30 mouse cellular contexts compared by ENCODE assay signal in genomic region chr10:60376704-60377103, GRCm38 (mm10). TPM values are rescaled to one million over a fixed set of nuclear protein-coding genes. Genes with fewer than 3 reads are reported as not detected.
DNase-seq lines count a peak whose midpoint lies in the region; ATAC-seq and TF ChIP-seq lines count a peak whose summit lies in the region.
"Had no signal": no experiment of that assay in that cellular context is flagged by ENCODE, and none has a peak within 500 bp of the region (broad histone marks: within the 10 kb centered on the region; RNA-seq: fewer than 3 reads in every experiment).

No protein-coding gene starts in this region.

- TF ChIP-seq CTCF in intestine, postnatal 0 days (IDR thresholded peaks at IDR 0.05; ENCODE audit: low read depth): no peak

- H3K4me3 ChIP-seq in embryonic facial prominence, embryonic 13.5 days: no peak overlapping the region
- H3K4me3 ChIP-seq in embryonic facial prominence, embryonic 10.5 days: no peak overlapping the region
- H3K4me3 ChIP-seq in kidney, embryonic 14.5 days (ENCODE audit: low read length): no peak overlapping the region
- H3K4me3 ChIP-seq in intestine, postnatal 0 days (ENCODE audit: low read depth, low read length): no peak overlapping the region
- H3K4me3 ChIP-seq: embryonic facial prominence, embryonic 12.5 days; erythroblast, embryonic 14.5 days; forebrain, embryonic 12.5 days; forebrain, embryonic 15.5 days; heart, embryonic 13.5 days; hindbrain, embryonic 12.5 days; hindbrain, embryonic 15.5 days had no signal

- no peak overlapping the region for H3K27ac ChIP-seq in embryonic facial prominence, embryonic 13.5 days
- H3K27ac ChIP-seq in embryonic facial prominence, embryonic 10.5 days (replicated peaks): no peak overlapping the region
- no peak overlapping the region for H3K27ac ChIP-seq in kidney, embryonic 14.5 days (ENCODE audit: low read depth, low read length)
- H3K27ac ChIP-seq in intestine, postnatal 0 days (ENCODE audit: low read depth, low read length): no peak overlapping the region
- H3K27ac ChIP-seq: embryonic facial prominence, embryonic 12.5 days; forebrain, embryonic 12.5 days; forebrain, embryonic 15.5 days; heart, embryonic 13.5 days; hindbrain, embryonic 12.5 days; hindbrain, embryonic 15.5 days had no signal

- no peak for DNase-seq in embryonic facial prominence, embryonic 10.5 days (ENCODE audit: low spot score)
- DNase-seq in kidney, adult 9 months: no peak
- DNase-seq: adrenal gland, adult 2 months; adrenal gland, postnatal 14 days; cerebellum, adult 11-12 months; cerebellum, adult 8-10 months; cerebellum, postnatal 36 days; gastrocnemius, postnatal 25 days; kidney, adult 2 months had no signal

- no peaks in the 10 kb centered on the region for H3K36me3 ChIP-seq in embryonic facial prominence, embryonic 13.5 days
- H3K36me3 ChIP-seq in embryonic facial prominence, embryonic 10.5 days (replicated peaks): no peaks in the 10 kb centered on the region
- no peaks in the 10 kb centered on the region for H3K36me3 ChIP-seq in kidney, embryonic 14.5 days (ENCODE audit: control insufficient read depth, insufficient read depth, low read length)
- H3K36me3 ChIP-seq in intestine, postnatal 0 days (ENCODE audit: control insufficient read depth, insufficient read depth): no peaks in the 10 kb centered on the region
- H3K36me3 ChIP-seq: embryonic facial prominence, embryonic 12.5 days; forebrain, embryonic 12.5 days; forebrain, embryonic 15.5 days; heart, embryonic 13.5 days; hindbrain, embryonic 12.5 days; hindbrain, embryonic 15.5 days had no signal

- H3K9ac ChIP-seq in embryonic facial prominence, embryonic 13.5 days: no peak overlapping the region
- no peak overlapping the region for H3K9ac ChIP-seq in kidney, embryonic 14.5 days (ENCODE audit: low read depth, low read length)
- H3K9ac ChIP-seq in intestine, postnatal 0 days (ENCODE audit: low read depth, low read length): no peak overlapping the region
- H3K9ac ChIP-seq: embryonic facial prominence, embryonic 12.5 days; forebrain, embryonic 12.5 days; forebrain, embryonic 15.5 days; heart, embryonic 13.5 days; hindbrain, embryonic 12.5 days; hindbrain, embryonic 15.5 days had no signal

- no peaks in the 10 kb centered on the region for H3K27me3 ChIP-seq in embryonic facial prominence, embryonic 13.5 days
- H3K27me3 ChIP-seq in embryonic facial prominence, embryonic 10.5 days (replicated peaks; ENCODE audit: low read depth, poor library complexity, severe bottlenecking): no peaks in the 10 kb centered on the region
- H3K27me3 ChIP-seq in kidney, embryonic 14.5 days (ENCODE audit: control insufficient read depth, insufficient read depth, low read length): no peaks in the 10 kb centered on the region
- H3K27me3 ChIP-seq in intestine, postnatal 0 days (replicated peaks; ENCODE audit: control insufficient read depth, insufficient read depth, low read length): no peaks in the 10 kb centered on the region
- H3K27me3 ChIP-seq: embryonic facial prominence, embryonic 12.5 days; forebrain, embryonic 12.5 days; forebrain, embryonic 15.5 days; heart, embryonic 13.5 days; hindbrain, embryonic 12.5 days; hindbrain, embryonic 15.5 days had no signal

- no peak overlapping the region for H3K4me2 ChIP-seq in embryonic facial prominence, embryonic 13.5 days
- H3K4me2 ChIP-seq in kidney, embryonic 14.5 days (replicated peaks; ENCODE audit: low read depth, low read length): no peak overlapping the region
- H3K4me2 ChIP-seq in intestine, postnatal 0 days (replicated peaks; ENCODE audit: low read depth): no peak overlapping the region
- H3K4me2 ChIP-seq: embryonic facial prominence, embryonic 12.5 days; forebrain, embryonic 12.5 days; forebrain, embryonic 15.5 days; heart, embryonic 13.5 days; hindbrain, embryonic 12.5 days; hindbrain, embryonic 15.5 days had no signal

- ATAC-seq in embryonic facial prominence, embryonic 13.5 days (ENCODE audit: insufficient number of reproducible peaks, insufficient read depth, low FRiP score, low TSS enrichment, low read depth): peak; percentile 38; the same call in 1 of the 2 replicates
- 0 out of 2 replicates have a peak, but pooled peaks have one; percentile 28 for ATAC-seq in kidney, embryonic 14.5 days (ENCODE audit: low FRiP score, low TSS enrichment)
- ATAC-seq in common myeloid progenitor, adult 5-6 weeks (replicated peaks; ENCODE audit: low read depth, poor library complexity, severe bottlenecking): 0 out of 2 replicates have a peak, but pooled peaks have one; percentile 3
- ATAC-seq in granulocyte monocyte progenitor cell, adult 5-6 weeks (replicated peaks; ENCODE audit: poor library complexity, severe bottlenecking): peak; percentile 13; the same call in 1 of the 2 replicates
- no peak for ATAC-seq in intestine, postnatal 0 days
- ATAC-seq: CD4-positive, CD25-positive, alpha-beta regulatory T cell, adult 4 months; forebrain, embryonic 15.5 days; inflammation-experienced regulatory T-cells, adult 6 months; intestine, embryonic 16.5 days had no signal

- WGBS in embryonic facial prominence, embryonic 13.5 days: 88% methylated on average over 16 of the region's 16 CpGs
- 91% methylated on average over 16 of the region's 16 CpGs for WGBS in embryonic facial prominence, embryonic 10.5 days
- 91% methylated on average over 16 of the region's 16 CpGs for WGBS in kidney, embryonic 14.5 days
- 91% methylated on average over 16 of the region's 16 CpGs for WGBS in intestine, postnatal 0 days

- H3K4me1 ChIP-seq in embryonic facial prominence, embryonic 13.5 days: peaks cover 21% of the 10 kb centered on the region
- peaks cover 47% of the 10 kb centered on the region for H3K4me1 ChIP-seq in embryonic facial prominence, embryonic 10.5 days
- H3K4me1 ChIP-seq in kidney, embryonic 14.5 days (ENCODE audit: control insufficient read depth, insufficient read depth, low read length): 0 out of 2 replicates have a peak, but pooled peaks cover 6% of the 10 kb centered on the region
- H3K4me1 ChIP-seq in intestine, postnatal 0 days (replicated peaks; ENCODE audit: control insufficient read depth, insufficient read depth, low read length): no peaks in the 10 kb centered on the region
- H3K4me1 ChIP-seq: forebrain, embryonic 15.5 days; hindbrain, embryonic 15.5 days had no signal

- H3K9me3 ChIP-seq in embryonic facial prominence, embryonic 13.5 days: no peaks in the 10 kb centered on the region
- no peaks in the 10 kb centered on the region for H3K9me3 ChIP-seq in embryonic facial prominence, embryonic 10.5 days
- no peaks in the 10 kb centered on the region for H3K9me3 ChIP-seq in kidney, embryonic 14.5 days (ENCODE audit: control insufficient read depth, low read length)
- H3K9me3 ChIP-seq in intestine, postnatal 0 days (ENCODE audit: control insufficient read depth): no peaks in the 10 kb centered on the region
- H3K9me3 ChIP-seq: embryonic facial prominence, embryonic 12.5 days; forebrain, embryonic 12.5 days; forebrain, embryonic 15.5 days; heart, embryonic 13.5 days; hindbrain, embryonic 12.5 days; hindbrain, embryonic 15.5 days had no signal

RNA-seq across cellular contexts. Expression of gene Gm17455, which starts 22.8 kb away (rescaled TPM):
- polyA plus RNA-seq in embryonic facial prominence, embryonic 13.5 days (2015; fragmentation: Nextera tagmentation; extraction: Ambion mirVana): 1.9 and 2.0 TPM in 2 replicates
- 0.96 and 2.6 TPM in 2 replicates for polyA plus RNA-seq in embryonic facial prominence, embryonic 10.5 days (2016; fragmentation: Nextera tagmentation; extraction: Ambion mirVana)
- polyA plus RNA-seq in kidney, embryonic 14.5 days (2014; fragmentation: Nextera tagmentation; extraction: Ambion mirVana): 0.70 and 1.0 TPM in 2 replicates
- not detected in 2 replicates for total RNA-seq in common myeloid progenitor, adult 5-6 weeks (2017)
- not detected in 2 replicates for total RNA-seq in granulocyte monocyte progenitor cell, adult 5-6 weeks (2014; fragmentation: Nextera tagmentation)
- not detected in 2 replicates for total RNA-seq in granulocyte monocyte progenitor cell, adult 5-6 weeks (2017)
- 0.65 and 1.1 TPM in 2 replicates for polyA plus RNA-seq in intestine, postnatal 0 days (2015; fragmentation: Nextera tagmentation; extraction: Ambion mirVana)
- total RNA-seq: adrenal gland, adult 2 months; adrenal gland, postnatal 14 days; adrenal gland, postnatal 4 days; gastrocnemius, adult 8-10 months; gastrocnemius, postnatal 25 days; heart, postnatal 25 days; hematopoietic stem cell, adult 5-6 weeks; MEL had no signal
- polyA plus RNA-seq: C2C12; erythroblast, embryonic 14.5 days; kidney, adult 2 months had no signal

RNA-seq across cellular contexts. Expression of gene Vsir, which starts 30.1 kb away (rescaled TPM):
- 1.5 and 1.9 TPM in 2 replicates for polyA plus RNA-seq in embryonic facial prominence, embryonic 13.5 days (2015; fragmentation: Nextera tagmentation; extraction: Ambion mirVana)
- 2.3 and 2.6 TPM in 2 replicates for polyA plus RNA-seq in embryonic facial prominence, embryonic 10.5 days (2016; fragmentation: Nextera tagmentation; extraction: Ambion mirVana)
- 2.2 and 4.6 TPM in 2 replicates for polyA plus RNA-seq in kidney, embryonic 14.5 days (2014; fragmentation: Nextera tagmentation; extraction: Ambion mirVana)
- 15.4 and 18.5 TPM in 2 replicates for total RNA-seq in common myeloid progenitor, adult 5-6 weeks (2017)
- 45.9 and 57.9 TPM in 2 replicates for total RNA-seq in granulocyte monocyte progenitor cell, adult 5-6 weeks (2014; fragmentation: Nextera tagmentation)
- 108 and 143 TPM in 2 replicates for total RNA-seq in granulocyte monocyte progenitor cell, adult 5-6 weeks (2017)
- 9.7 and 11.5 TPM in 2 replicates for polyA plus RNA-seq in intestine, postnatal 0 days (2015; fragmentation: Nextera tagmentation; extraction: Ambion mirVana)
